Mouse (Mus musculus): ENCODE results near the gene Aldh5a1. TPM values are rescaled to one million over a fixed set of nuclear protein-coding genes. Genes with fewer than 3 reads are reported as not detected.

Gene Aldh5a1
- polyA plus RNA-seq, 1 experiment from 2014 or later, result 3.8 TPM

GRCm38 (mm10) chr13:24879359-24880040 lies 58.0 kb downstream of the Aldh5a1 start:
- Histone ChIP-seq H3K36me3 (replicated peaks; ENCODE audit: insufficient read depth, low read length) (no peaks in the 10 kb centered on the region), H3K4me2 (ENCODE audit: low read depth, low read length) (no peak overlapping the region), H3K9me3 (ENCODE audit: low read length) (0 out of 2 replicates have a peak, but pooled peaks cover 3% of the 10 kb centered on the region), H3K4me3 (ENCODE audit: low read depth, low read length) (no peak overlapping the region), H3K27me3 (ENCODE audit: insufficient read depth, low read length) (no peaks in the 10 kb centered on the region), H3K27ac (ENCODE audit: low read depth) (peak overlapping the region; percentile 61; the same call in 1 of the 2 replicates), H3K4me1 (ENCODE audit: insufficient read depth) (peaks cover 4% of the 10 kb centered on the region; the same call in 1 of the 2 replicates), H3K9ac (replicated peaks) (no peak overlapping the region)
- DNase-seq, result peak; percentile 55
- ATAC-seq, result peak; percentile 82
- TF ChIP-seq EP300 (IDR thresholded peaks at IDR 0.05; ENCODE audit: low read depth) (no peak), CTCF (IDR thresholded peaks at IDR 0.05; ENCODE audit: low read depth) (no peak)
- 68% methylated on average over 15 of the region's 15 CpGs for WGBS (ENCODE audit: insufficient replicate concordance)

GRCm38 (mm10) chr13:24868233-24868632 lies 69.2 kb downstream of the Aldh5a1 start:
- H3K4me3 ChIP-seq (ENCODE audit: low read depth, low read length), result no peak overlapping the region
- no peak overlapping the region for H3K4me2 ChIP-seq (ENCODE audit: low read depth, low read length)
- no peaks in the 10 kb centered on the region for H3K27me3 ChIP-seq (ENCODE audit: insufficient read depth, low read length)
- ATAC-seq, result no peak
- no peaks in the 10 kb centered on the region for H3K36me3 ChIP-seq (replicated peaks; ENCODE audit: insufficient read depth, low read length)
- TF ChIP-seq CTCF (IDR thresholded peaks at IDR 0.05; ENCODE audit: low read depth), result no peak
- TF ChIP-seq EP300 (IDR thresholded peaks at IDR 0.05; ENCODE audit: low read depth), result no peak
- no peak overlapping the region for H3K27ac ChIP-seq (ENCODE audit: low read depth)
- H3K9me3 ChIP-seq (ENCODE audit: low read length), result no peaks in the 10 kb centered on the region
- WGBS (ENCODE audit: insufficient replicate concordance), result 86% methylated on average over 7 of the region's 7 CpGs
- DNase-seq, result no peak
- no peak overlapping the region for H3K9ac ChIP-seq (replicated peaks)
- H3K4me1 ChIP-seq (ENCODE audit: insufficient read depth), result peaks cover 9% of the 10 kb centered on the region

- Histone ChIP-seq H3K9ac (replicated peaks) (no peak overlapping the region), H3K27ac (ENCODE audit: low read depth) (peak overlapping the region; percentile 34; the same call in 1 of the 2 replicates), H3K27me3 (ENCODE audit: insufficient read depth, low read length) (no peaks in the 10 kb centered on the region), H3K4me3 (ENCODE audit: low read depth, low read length) (no peak overlapping the region), H3K4me2 (ENCODE audit: low read depth, low read length) (no peak overlapping the region), H3K36me3 (replicated peaks; ENCODE audit: insufficient read depth, low read length) (no peaks in the 10 kb centered on the region), H3K9me3 (ENCODE audit: low read length) (no peaks in the 10 kb centered on the region), H3K4me1 (ENCODE audit: insufficient read depth) (peaks cover 9% of the 10 kb centered on the region)
- no peak for DNase-seq
- 67% methylated on average over 10 of the region's 10 CpGs for WGBS (ENCODE audit: insufficient replicate concordance)
- no peak for TF ChIP-seq CTCF (IDR thresholded peaks at IDR 0.05; ENCODE audit: low read depth)
- TF ChIP-seq EP300 (IDR thresholded peaks at IDR 0.05; ENCODE audit: low read depth), result no peak
- peak; percentile 73 for ATAC-seq
Observed at GRCm38 (mm10) chr13:24867789-24868188, 69.7 kb downstream of the Aldh5a1 start.

- WGBS (ENCODE audit: insufficient replicate concordance), result 62% methylated on average over 9 of the region's 9 CpGs
- Histone ChIP-seq H3K36me3 (replicated peaks; ENCODE audit: insufficient read depth, low read length) (no peaks in the 10 kb centered on the region), H3K4me3 (ENCODE audit: low read depth, low read length) (no peak overlapping the region), H3K9ac (replicated peaks) (no peak overlapping the region), H3K9me3 (ENCODE audit: low read length) (no peaks in the 10 kb centered on the region), H3K4me1 (ENCODE audit: insufficient read depth) (peaks cover 9% of the 10 kb centered on the region), H3K27me3 (ENCODE audit: insufficient read depth, low read length) (no peaks in the 10 kb centered on the region), H3K4me2 (ENCODE audit: low read depth, low read length) (no peak overlapping the region), H3K27ac (ENCODE audit: low read depth) (peak overlapping the region; percentile 63)
- DNase-seq (peak; percentile 55), ATAC-seq (peak; percentile 79)
- no peak for TF ChIP-seq CTCF (IDR thresholded peaks at IDR 0.05; ENCODE audit: low read depth)
- no peak for TF ChIP-seq EP300 (IDR thresholded peaks at IDR 0.05; ENCODE audit: low read depth)
Observed at GRCm38 (mm10) chr13:24866430-24867402, 70.7 kb downstream of the Aldh5a1 start.

GRCm38 (mm10) chr13:24862520-24862919 lies 74.9 kb downstream of the Aldh5a1 start:
- no peaks in the 10 kb centered on the region for H3K9me3 ChIP-seq (ENCODE audit: low read length)
- H3K4me2 ChIP-seq (ENCODE audit: low read depth, low read length), result no peak overlapping the region
- H3K36me3 ChIP-seq (replicated peaks; ENCODE audit: insufficient read depth, low read length), result no peaks in the 10 kb centered on the region
- H3K4me1 ChIP-seq (ENCODE audit: insufficient read depth), result peaks cover 9% of the 10 kb centered on the region
- no peak overlapping the region for H3K4me3 ChIP-seq (ENCODE audit: low read depth, low read length)
- H3K9ac ChIP-seq (replicated peaks), result no peak overlapping the region
- H3K27me3 ChIP-seq (ENCODE audit: insufficient read depth, low read length), result no peaks in the 10 kb centered on the region
- ATAC-seq (peak; percentile 40; the same call in 1 of the 2 replicates), DNase-seq (peak; percentile 80)
- WGBS (ENCODE audit: insufficient replicate concordance), result 43% methylated on average over 7 of the region's 7 CpGs
- no peak overlapping the region for H3K27ac ChIP-seq (ENCODE audit: low read depth)
- TF ChIP-seq EP300 (IDR thresholded peaks at IDR 0.05; ENCODE audit: low read depth), result no peak
- peak; percentile 69 for TF ChIP-seq CTCF (IDR thresholded peaks at IDR 0.05; ENCODE audit: low read depth)

- no peak for ATAC-seq
- 73% methylated on average over 7 of the region's 7 CpGs for WGBS (ENCODE audit: insufficient replicate concordance)
- Histone ChIP-seq H3K4me1 (ENCODE audit: insufficient read depth) (peaks cover 9% of the 10 kb centered on the region), H3K9me3 (ENCODE audit: low read length) (no peaks in the 10 kb centered on the region), H3K4me2 (ENCODE audit: low read depth, low read length) (no peak overlapping the region), H3K27ac (ENCODE audit: low read depth) (no peak overlapping the region), H3K9ac (replicated peaks) (no peak overlapping the region), H3K27me3 (ENCODE audit: insufficient read depth, low read length) (no peaks in the 10 kb centered on the region), H3K4me3 (ENCODE audit: low read depth, low read length) (no peak overlapping the region), H3K36me3 (replicated peaks; ENCODE audit: insufficient read depth, low read length) (no peaks in the 10 kb centered on the region)
- DNase-seq, result no peak
- no peak for TF ChIP-seq CTCF (IDR thresholded peaks at IDR 0.05; ENCODE audit: low read depth)
- no peak for TF ChIP-seq EP300 (IDR thresholded peaks at IDR 0.05; ENCODE audit: low read depth)
Observed at GRCm38 (mm10) chr13:24862021-24862420, 75.4 kb downstream of the Aldh5a1 start.

All from liver, postnatal 0 days (tissue).